Mouse (Mus musculus) adrenal gland, postnatal 14 days (tissue): Measurements from ENCODE around the gene Myo9b. TPM values are rescaled to one million over a fixed set of nuclear protein-coding genes. Genes with fewer than 3 reads are reported as not detected.

Experiments
- DNase-seq: peaks from one replicate; pipeline ENCODE4 v3.0.0; 2021; ENCODE audit warnings: mixed read lengths
- total RNA-seq: library from RNA; stranded (reverse); gene quantifications from 2 replicates; pipeline ENCODE4 v1.2.3, GENCODE M21; 2021

Myo9b gene
- total RNA-seq, 1 experiment from 2014 or later = 30.6 TPM

DNA sequence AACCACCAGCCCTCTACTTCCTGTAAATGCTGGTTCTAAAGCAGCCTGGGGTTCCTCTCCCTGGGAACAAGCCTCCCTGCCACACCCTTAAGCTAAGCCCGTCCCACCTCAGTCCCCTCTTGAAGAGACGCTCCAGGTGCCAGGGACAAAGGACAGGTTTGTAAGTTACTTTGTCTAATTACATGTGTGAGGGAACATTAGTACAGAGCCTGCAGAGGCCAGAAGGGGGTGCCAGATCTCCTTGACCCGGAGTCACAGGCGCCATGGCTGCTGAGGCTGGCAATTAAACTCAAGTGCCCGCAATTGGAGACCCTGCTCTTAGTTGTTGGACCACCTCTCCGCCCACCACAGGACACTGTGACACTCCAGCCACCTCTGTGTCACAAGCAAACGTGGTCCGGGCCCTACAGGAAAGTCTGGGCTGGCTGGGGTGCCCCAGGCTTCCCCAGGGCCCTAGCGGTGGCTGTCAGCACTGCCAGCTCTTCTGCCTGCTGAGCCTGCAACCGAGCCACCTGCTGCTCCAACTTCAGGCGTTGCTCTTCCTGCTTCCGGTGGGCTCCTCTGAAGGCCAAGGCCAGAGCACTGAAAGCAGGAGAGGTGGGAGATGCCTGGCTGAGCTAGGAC, 112.8 kb downstream of the Myo9b start:
- DNase-seq = no peak

DNA sequence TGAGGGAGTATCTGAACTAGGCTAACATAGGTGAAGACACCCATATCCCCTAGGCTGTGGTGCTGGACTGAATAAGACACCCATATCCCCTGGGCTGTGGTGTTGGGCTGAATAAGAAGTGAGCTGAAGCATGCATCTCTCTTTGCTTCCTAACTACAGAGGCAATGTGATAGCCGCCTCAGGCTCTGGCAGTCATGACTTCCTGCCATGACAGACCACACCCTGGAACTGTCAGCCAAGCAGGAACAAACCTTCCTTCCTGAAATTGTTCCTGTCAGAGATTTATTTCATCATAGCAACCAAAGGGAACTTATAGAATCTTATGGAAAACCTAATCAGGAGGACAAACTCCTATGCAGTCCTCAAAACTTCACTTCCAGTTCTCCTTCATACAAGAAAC, 115.8 kb downstream of the Myo9b start:
- DNase-seq = no peak

DNA sequence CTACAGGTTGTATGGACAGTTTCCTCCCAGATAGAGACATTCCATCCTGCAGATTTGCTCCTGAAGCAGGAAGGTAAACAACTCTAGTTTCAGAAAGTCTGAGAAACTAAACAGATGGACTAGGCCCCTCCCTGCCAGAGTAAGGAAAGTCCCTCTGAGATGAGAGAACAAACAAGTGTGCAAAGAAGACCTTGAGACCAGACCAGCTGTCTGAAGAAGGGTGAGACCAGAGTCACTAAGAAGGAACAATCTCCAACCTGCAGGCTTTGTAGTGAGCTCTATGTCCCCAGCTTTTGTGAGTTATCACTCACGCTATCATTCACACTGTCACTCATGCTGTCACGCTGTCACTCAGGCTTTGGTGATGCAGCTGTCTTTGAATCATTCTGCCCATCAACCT, 119.2 kb downstream of the Myo9b start:
- DNase-seq = no peak

DNA sequence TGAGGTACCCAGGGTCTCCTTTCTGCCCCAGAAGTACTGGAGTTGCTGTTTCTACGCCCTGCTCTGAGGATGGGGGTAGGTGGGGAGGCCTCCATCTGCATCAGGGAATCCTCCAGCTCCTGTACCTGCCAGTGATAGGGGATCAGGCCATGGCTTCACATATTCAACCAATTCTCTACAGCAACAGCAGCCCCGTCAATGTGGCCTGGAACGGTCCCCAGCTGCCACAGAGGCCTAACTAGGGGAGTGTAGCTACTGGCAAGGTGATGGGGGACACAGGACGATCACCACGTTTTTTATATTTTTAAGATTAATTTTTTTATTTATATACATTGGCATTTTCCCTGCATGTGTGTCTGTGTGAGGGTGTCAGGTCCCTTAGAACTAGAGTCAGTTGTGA, 119.9 kb downstream of the Myo9b start:
- no peak for DNase-seq

DNA sequence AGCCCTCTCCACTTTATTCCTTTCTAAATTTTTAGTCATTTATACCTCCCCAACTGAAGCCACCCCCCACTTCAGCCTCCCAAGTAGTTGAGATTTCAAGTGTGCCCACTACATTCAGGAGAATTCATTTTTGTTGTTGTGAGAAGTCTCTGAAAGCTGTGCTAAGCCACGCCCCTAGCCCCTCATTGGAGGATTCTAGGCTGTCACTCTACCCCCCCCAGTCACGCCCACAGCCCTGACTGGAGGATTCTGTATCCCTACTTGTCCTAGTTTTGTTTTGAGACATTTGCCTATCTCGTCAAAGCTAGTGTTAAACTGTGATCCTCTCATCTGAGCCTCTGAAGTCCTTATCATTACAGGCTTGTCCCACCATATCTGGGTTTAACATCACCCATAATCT, 120.4 kb downstream of the Myo9b start:
- peak; percentile 75 for DNase-seq

DNA sequence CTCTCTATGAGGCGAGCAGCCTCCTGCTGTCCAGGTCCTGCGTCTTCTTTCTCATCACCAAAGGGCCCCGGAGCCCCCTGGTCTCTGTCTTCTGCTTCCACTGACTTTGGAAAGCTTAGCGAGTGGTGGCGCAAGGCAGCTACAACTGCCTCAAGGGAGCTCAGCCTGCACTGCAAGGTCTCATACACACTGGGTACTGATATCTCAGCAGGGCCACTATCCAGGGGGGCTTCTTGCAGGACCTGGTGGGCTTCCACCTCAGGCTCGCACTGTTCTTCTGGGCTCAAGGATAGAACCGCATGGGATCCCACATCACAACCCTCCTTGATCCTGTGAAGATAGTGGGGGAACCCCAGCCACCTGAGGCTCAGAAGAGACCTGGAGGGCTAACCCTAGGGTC, 122.0 kb downstream of the Myo9b start:
- DNase-seq = peak; percentile 4

DNA sequence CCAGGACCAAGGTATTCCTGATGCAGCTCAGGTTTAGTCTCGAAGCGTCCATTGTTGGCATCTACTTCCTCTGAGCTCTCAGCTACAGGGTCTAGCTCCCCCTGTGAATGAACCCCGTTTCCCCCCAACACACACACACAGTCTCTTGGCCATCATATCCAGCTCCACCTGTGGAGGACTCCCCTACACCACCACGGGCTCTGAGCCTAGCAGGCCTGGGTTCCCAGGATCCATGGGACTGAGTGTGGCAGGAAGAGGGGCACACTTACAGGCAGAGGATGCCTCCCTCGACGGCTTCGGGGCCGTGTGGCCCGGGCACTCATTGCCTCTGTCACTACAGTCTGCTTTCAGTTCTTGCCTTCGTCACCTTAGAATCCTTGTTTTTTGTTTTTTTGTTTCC, 122.6 kb downstream of the Myo9b start:
- no peak for DNase-seq

DNA sequence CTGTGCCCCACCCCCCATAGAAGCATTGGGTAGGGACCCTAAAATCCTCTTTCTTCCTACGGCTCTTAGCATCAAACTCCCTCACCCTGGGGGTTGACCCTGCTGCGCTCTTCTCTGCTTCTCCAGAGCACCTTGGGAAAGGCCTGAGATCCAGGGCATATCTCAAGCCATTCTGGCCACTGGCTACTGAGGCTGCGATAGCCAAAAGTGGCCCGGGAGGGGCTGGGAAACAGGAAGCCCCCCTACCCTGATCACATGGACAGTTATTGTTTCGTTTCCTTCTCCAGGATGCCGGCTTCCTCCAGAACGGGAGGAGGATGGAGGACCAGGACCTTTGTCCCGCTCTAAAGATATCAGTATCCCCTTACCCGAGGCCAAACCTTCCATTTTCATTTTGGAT, 123.1 kb downstream of the Myo9b start, which contains the start of gene Ushbp1:
Gene Ushbp1, minus strand, starts transcription at position 174 of the 400 bp plus-strand sequence.
- peak; percentile 49 for DNase-seq

DNA sequence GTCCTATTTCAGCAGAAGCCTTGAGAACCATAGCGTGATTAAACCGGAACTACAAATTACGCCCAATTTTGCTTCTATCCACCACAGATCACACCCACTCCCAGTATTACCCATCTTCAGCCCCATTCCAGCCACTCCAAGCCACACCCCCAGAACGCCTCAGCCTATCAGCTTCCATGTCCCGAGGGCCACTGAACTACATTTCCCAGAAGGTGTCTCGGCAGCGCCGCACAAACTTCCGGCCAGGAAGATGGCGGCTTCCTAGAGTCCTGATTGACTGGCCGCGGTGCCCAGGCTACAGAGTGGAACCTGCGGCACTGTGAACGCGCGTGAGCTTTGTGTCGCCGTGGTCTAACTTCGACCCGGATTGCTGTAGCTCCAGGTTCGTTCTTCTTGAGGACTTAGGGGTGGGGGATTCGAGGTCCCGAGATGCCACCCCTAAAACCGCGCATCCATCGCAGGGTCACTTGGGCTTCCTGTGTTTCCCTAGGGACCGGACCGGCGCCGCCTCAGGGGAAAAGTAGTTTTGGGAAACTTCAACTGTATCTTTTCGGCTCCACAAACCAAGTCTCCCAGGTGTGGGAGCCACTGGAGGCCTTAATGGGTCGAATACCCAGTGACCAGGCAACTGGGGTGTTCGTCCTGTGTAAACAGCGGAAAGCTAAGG, 124.3 kb downstream of the Myo9b start, which contains the start of gene Babam1:
Gene Babam1, plus strand, starts transcription at position 223 of the 667 bp plus-strand sequence.
- DNase-seq = peak; percentile 96

DNA sequence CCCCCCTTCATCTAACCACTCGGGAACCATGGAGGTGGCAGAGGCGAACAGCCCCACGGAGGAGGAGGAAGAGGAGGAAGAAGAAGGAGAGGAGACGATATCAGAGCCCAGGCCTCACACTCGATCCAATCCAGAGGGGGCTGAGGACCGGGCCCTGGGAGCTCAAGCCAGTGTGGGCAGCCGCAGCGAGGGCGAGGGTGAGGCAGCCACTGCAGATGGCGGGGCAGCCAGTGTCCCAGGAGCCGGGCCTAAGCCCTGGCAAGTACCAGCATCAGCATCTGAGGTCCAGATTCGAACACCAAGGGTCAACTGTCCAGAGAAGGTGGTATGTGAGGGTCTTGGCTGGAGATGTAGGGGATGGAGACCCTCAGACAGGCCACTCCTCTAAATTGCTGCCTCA, 125.2 kb downstream of the Myo9b start:
- no peak for DNase-seq

DNA sequence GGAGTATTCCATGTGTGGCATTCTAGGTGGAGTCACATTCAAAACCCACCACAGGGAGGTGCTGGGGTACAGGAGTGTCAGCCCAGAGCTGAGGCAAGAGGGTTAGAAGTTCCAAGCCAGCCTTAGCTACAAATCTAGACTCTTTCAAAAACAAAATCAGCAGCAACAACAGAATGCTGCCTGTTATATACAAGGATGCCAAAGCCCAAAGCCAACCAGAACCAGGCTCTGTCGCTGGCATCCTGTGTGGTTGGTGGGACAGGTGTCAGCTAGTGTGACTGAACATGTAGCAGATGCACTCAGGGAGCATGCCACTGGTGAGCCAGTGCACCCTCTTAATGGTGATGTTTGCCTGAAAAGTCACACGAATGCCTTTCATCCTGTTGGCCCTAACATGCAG, 128.3 kb downstream of the Myo9b start:
- no peak for DNase-seq

DNA sequence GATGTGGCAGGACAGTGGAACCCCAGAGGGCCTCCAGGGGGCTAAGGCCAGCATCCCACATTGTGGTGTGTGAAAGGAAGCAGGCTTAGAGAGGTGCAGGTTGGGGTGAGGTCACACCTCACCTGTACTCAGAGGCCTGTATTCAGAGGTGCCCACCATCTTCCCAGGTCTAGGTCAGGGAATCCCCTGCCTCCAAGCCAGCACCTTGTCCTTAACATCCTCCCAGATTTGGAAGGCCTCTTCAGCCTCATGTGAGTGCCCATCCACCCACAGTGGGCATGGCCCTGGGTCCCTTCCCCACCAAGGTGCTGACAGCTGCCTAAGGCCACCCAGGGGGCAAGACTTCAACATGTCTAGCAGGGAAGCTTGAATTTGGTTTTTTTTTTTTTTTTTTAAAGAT, 128.9 kb downstream of the Myo9b start:
- no peak for DNase-seq

DNA sequence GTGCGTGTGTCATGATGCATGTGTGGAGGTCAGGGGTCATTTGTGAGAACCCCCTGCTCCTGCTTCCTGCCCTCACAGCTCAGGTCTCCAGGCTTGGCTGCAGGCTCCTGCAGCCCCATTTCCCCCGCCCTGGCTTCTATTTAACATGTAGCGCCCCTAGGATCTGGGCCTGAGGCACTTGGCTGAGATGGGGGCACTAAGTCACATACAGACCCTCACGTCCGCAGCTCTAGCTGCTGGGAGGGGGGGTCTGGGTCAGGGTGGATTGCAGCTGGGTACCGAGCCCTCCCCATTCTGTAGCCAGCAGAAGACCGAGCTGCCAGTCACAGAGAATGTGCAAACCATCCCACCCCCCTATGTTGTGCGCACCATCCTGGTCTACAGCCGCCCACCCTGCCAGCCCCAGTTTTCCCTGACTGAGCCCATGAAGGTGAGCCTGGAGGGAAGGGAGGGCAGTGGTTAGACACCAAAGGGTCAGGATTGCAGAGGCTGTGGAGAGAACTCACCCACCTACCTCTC, 130.0 kb downstream of the Myo9b start:
- DNase-seq = no peak

DNA sequence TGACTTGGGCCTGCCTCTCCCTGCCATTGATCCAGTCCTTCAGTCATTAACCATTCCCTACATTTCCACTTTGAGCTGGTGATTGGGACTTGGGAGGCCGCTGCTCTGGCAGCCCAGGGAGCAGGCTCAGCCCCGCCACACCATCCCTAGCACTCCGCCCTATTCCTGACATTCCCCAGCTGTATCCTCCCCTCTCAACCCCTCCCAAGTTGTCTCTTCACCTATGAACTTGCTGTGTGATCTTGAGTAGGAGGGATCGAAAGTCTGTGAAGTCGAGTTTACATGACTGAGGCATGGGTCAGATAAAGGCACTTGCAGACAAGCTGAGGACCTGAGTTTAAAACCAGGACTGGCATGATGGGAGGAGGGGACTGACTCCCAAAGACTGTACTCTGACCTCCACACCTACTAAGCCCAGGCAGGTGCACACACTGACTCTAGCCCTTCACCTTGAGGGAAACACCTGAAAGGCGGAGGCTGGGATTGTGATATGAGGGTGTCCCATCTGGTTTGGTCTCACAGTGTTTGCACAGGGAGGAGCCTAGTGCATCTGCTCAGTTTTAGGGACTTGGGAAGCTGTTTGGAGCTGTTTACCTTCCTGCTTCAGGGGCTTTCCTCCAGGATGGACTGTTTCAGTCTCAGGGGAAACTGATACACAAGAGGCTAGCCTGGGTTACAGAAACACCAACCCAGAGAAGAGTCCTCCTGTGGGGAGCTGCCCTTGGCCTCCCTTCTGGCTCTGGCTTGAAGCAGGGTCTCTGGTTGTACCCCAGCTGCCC, 130.8 kb downstream of the Myo9b start:
- no peak for DNase-seq

DNA sequence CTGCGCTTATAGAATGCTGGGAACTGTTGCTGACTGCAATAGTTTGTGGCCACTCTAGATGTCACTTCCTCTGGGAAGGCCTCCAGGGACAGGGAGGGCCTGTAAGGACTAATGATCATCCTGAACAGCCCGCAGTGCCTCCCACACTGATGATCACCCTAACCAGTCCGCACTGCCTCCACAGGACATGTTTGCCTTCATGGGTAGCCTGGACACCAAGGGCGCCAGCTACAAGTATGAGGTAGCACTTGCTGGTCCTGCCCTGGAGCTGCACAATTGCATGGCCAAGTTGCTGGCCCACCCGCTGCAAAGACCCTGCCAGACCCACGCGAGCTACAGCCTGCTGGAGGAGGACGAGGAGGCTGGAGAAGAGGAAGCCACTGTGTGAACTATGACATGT, 131.5 kb downstream of the Myo9b start:
- no peak for DNase-seq

DNA sequence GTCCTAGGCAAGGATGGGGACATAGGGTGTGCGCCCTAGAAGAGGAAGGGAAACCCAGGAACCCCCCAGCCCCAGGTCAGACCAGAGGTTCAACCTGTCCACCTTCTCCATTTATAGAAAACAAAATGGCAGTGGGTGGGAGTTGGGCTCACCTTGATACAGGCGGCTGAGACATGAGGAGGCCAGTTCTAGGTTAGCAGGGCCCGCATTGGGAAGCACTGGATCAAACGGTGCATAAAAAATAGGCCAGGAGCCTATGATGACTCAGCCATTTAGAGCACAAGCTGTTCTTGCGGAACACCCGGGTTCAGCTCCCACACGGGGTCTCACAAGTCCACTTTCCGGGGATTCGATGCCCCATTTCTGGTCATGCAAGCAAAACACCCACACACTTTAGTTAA, 132.4 kb downstream of the Myo9b start:
- DNase-seq = no peak

DNA sequence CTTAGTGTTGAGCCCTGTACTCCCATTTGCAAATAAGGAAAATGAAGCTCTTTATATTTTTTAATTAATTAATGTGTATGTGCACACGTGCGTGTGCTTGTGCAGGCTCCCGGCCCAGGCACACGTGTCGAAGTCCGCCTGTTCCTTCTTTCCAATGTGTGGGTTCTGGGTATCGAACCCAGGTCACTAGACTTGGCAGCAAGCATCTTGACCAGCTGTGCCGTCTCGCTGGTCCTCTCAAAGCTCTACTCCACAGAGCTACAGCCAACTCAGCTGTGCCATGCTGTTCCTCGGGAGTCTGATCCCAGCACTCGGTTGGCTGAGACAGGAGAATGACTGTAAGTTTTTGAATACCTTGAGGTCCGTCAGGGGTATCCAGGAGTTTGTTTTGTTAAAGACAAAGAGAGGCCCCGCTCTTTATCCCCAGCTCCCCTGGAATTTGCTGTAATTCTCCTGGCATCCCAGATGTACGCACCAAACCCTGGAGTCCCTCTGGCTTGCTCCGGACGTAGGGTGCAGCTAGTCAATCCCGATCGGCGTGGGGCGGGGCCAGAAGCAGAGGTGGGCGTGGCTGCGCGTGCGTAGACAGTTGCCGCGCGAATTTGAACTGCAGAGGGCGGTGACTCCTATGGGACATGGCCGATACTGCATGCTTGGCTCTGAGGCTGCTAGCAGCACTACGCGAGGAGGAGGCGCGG, 133.0 kb downstream of the Myo9b start, which contains the start of gene Ankle1:
Gene Ankle1, plus strand, starts transcription at position 610 of the 698 bp plus-strand sequence.
- peak; percentile 98 for DNase-seq

DNA sequence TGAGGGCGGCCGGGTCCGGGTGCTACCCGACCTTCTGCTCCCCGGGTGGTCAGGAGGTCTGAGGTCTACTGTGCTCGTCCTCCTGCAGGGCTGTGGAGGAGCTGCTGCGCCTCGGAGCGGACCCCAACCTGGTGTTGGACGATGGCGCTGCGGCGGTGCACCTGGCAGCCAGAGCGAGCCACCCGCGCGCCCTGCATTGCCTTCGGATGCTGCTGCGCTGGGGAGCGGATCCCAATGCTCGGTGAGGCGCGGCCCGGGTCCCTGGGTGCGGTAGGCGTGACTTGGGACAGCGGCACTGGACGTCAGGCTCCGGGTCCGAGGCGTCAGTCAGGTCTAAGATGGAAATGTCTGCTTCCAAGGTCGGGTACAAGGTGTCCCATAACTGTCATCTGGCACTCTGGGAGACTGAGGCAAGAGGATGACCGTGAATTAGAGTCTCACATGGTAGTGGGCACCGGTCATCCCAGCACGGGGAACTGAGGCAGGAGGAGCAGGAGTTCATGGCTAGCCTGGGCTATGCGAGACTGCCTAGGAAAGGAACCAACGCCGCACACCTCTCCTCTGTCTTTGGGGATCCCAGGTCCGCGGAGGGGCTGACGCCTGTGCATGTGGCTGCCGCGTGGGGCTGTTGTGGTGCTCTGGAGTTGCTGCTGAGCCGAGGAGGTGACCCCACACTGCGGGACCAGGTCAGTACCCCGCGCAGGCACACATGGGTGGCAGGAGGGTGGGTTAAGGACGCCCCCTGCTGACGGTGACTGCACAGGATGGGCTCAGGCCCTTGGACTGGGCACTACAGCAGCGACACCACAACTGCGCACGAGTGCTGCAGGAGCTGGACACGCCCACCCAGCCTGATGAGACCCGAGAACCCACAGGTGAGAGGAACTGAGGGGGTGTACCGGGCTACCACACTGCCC, 133.8 kb downstream of the Myo9b start:
- DNase-seq = peak; percentile 85

DNA sequence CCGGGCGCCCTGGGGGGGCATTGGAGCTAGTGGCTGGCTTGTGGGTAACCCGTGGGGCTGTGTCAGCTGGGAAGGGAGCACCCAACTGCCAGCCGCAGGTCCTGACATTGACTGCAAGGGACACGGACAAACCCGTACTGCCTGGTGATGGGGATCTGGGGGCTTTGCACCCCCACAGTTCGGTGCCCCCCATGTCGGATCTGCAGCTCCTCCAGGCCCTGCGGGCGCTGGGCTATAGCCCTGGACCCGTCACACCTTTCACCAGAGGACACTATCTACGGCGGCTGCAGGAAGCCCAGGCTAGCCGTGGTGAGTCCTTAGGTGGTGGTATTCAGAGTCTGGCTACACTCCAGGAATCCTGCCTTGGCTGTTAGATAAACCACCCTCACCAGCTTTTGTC, 134.9 kb downstream of the Myo9b start:
- DNase-seq = no peak

DNA sequence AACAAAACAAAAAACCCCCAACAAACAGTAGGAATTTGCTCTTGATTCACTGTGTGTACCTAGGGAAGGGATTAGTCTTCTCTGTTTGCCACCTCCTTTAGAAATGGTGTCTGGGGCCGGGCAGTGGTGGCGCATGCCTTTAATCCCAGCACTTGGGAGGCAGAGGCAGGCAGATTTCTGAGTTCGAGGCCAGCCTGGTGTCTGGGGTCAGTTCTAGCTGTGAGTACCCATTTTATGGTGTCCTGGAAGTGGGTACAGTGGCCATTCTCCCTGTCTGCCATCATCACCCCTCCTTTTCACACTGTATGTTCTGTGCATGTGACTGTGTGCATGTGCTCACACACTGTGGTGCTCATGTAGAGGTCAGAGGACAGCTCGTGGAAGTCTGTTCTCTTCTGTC, 135.7 kb downstream of the Myo9b start:
- no peak for DNase-seq
